In the genomic region with DNA sequence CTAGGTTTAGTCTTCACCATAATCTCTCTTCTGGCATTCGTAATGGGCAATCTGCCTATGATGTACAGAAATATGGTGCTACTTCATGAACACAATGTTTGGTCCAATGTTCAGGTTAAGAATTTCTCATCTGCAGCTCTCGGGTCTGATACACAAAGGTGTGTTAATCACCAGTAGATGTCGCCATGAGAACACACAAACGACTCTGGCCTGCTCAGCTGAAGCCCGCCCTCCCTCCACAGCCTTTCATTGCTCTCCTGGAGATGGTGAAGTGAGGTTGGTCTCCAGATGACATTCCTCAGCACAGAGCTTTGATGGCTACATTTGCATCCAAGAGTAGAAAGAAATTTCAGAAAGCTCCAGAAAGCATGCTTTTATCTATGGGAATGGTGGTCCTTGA, we compare ENCODE assay signal across 9 mouse cellular contexts.
A peak's percentile ranks its signal among the peaks of the same experiment; 100 is the strongest.
DNase-seq lines count a peak whose midpoint lies in the region; ATAC-seq and TF ChIP-seq lines count a peak whose summit lies in the region.
"Had no signal": no experiment of that assay in that cellular context is flagged by ENCODE, and none has a peak within 500 bp of the region (broad histone marks: within the 10 kb centered on the region; RNA-seq: fewer than 3 reads in every experiment).

No protein-coding gene starts in this region.

- H3K4me3 ChIP-seq in cerebellum, adult 2 months (replicated peaks; ENCODE audit: insufficient read depth, low read depth, low read length): no peak overlapping the region
- no peak overlapping the region for H3K4me3 ChIP-seq in midbrain, embryonic 12.5 days

- no peaks in the 10 kb centered on the region for H3K9me3 ChIP-seq in midbrain, embryonic 12.5 days

- peak; percentile 90 for TF ChIP-seq CTCF in cerebellum, adult 2 months (IDR thresholded peaks at IDR 0.05; ENCODE audit: borderline replicate concordance, insufficient read depth, low read depth, low read length)

- DNase-seq in right cerebral cortex, adult 18-20 months: peak; percentile 8
- no peak for DNase-seq in right cerebral cortex, postnatal 25 days
- DNase-seq in cerebellum, adult 2 months: peak; percentile 12 to 31
- DNase-seq in forelimb bud, embryonic 11.5 days (ENCODE audit: low read depth, low spot score): peak; percentile 87
- DNase-seq in kidney, postnatal 4 days: peak; percentile 43 to 54
- no peak for DNase-seq in urinary bladder, postnatal 4 days (ENCODE audit: low spot score in 2 of 2)

- H3K27me3 ChIP-seq in cerebellum, adult 2 months (ENCODE audit: control insufficient read depth, insufficient read depth, low read length): no peaks in the 10 kb centered on the region
- H3K27me3 ChIP-seq in midbrain, embryonic 12.5 days: no peaks in the 10 kb centered on the region

- H3K27ac ChIP-seq in cerebellum, adult 2 months (ENCODE audit: insufficient read depth, low read length): no peak overlapping the region
- no peak overlapping the region for H3K27ac ChIP-seq in midbrain, embryonic 12.5 days (replicated peaks)
- H3K27ac ChIP-seq: macrophage had no signal

- no peaks in the 10 kb centered on the region; the same call in 1 of the 2 replicates for H3K4me1 ChIP-seq in cerebellum, adult 2 months (ENCODE audit: control insufficient read depth, insufficient read depth, low read length)
- peaks cover 10% of the 10 kb centered on the region for H3K4me1 ChIP-seq in midbrain, embryonic 12.5 days

- no peak overlapping the region for H3K4me2 ChIP-seq in midbrain, embryonic 12.5 days (replicated peaks)

- no peak overlapping the region for H3K9ac ChIP-seq in midbrain, embryonic 12.5 days (replicated peaks)

- 10% methylated on average over 5 of the region's 5 CpGs for WGBS in cerebellum, adult 2 months
- WGBS in midbrain, embryonic 12.5 days: 9% methylated on average over 5 of the region's 5 CpGs

- no peaks in the 10 kb centered on the region for H3K36me3 ChIP-seq in midbrain, embryonic 12.5 days

- ATAC-seq in midbrain, embryonic 12.5 days (ENCODE audit: low FRiP score, low read depth): peak; percentile 88
- ATAC-seq in inflammation-experienced regulatory T-cells, adult 6 months: no peak

- no peak for TF ChIP-seq POLR2A in cerebellum, adult 2 months (IDR thresholded peaks at IDR 0.05; ENCODE audit: borderline replicate concordance, insufficient read depth, low read length)

Comparison
In these comparisons a context has a peak if more than half of its experiments do, and no peak if none do; other contexts are left out.
1. DNase-seq: peak in right cerebral cortex, adult 18-20 months (single experiment), cerebellum, adult 2 months (2 of 2), forelimb bud, embryonic 11.5 days (single experiment) and kidney, postnatal 4 days (2 of 2); none in right cerebral cortex, postnatal 25 days (single experiment) and urinary bladder, postnatal 4 days (0 of 2).